Mouse (Mus musculus) adipocyte (in vitro differentiated cells): ENCODE data around the gene Pitpnm1.

ENCODE experiments used
- DNase-seq: peaks from one replicate; pipeline ENCODE4 v3.0.0-alpha.2; 2016; ENCODE audit warnings: low spot score

The Pitpnm1 gene

DNA sequence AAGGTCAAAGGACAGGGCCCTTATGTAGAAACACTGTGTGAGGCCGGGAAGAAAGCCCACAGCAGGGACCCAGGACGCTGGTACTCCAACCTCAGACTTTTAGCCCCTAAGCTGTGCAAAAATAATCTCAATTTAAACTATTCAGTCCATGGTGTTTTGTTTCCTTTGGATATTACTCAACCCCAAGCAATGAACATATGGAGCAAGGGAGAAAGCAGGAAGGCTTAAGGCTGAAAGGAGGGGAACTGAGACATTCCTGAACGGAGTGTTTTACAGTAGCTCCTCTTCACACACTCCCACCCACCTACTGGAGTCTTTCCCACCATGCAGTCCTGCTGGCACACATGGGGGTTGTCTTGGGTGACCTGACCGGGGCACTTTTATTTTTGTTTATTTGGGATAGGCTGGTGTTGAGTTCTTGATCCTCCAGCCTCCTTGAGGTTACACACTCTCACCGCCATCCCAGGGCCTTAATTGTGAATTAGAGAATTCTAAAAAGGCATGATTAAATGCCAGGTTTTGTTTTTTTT is 5.0 kb upstream of the Pitpnm1 start:
- peak; percentile 37 for DNase-seq

DNA sequence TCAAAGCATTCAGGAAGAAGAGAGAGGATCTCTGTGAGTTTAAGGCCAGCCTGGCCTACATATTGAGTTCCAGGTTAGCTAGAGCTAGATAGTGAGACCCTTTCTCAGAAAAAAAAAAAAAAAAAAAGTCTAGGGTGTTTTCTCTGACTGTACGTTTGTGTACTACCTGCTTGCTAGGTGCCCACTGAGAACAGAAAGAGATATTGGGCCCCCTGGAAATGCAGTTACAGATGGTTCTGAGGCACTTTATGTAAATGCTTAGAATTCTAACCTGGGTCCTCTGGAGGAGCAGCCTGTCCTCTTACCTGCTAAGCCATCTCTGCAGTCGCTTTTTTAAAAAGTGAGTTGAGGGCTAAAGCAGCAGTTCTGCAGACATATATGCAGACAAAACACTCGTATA is 4.0 kb upstream of the Pitpnm1 start:
- DNase-seq, result no peak

DNA sequence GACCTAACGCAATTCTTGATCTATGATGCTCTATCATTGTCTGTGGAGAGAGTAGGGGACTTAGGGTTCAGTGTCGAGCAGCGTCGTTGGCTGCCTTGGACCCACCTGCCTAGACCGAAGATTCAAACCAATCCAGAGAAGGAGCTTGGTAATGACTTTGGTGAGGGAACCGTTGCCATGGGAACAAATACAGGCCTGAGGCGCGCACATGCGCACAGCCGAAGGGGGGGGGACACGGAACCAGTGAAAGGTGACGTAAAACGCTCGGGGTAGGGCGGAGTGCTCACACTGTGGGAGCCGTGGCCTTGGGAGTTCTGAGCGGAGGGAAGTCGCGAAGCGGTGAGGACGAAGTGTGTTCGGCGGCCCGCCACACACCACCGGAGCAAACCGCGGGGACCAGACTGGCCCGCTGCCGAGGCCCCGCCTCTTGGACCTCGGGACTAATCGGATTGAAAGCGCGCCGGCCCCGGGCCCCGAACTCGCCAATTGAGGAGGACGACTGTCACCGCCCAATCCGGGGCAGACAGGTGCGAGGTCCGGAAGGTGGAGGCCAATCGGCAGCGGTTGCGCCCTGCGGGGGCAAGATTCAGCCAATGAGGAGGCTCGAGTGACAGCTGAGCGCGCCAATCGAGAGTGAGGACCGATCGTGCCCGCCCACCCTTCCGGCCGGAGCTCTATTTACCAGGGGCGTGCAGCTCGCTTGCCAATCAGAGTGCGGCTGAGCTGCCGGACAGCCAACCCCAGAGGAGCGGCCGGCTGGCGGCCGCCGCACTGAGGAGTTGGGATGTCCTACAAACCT is 3.0 kb upstream of the Pitpnm1 start, which contains the start of gene Cdk2ap2:
TSS of gene Cdk2ap2 (plus strand) at position 541 of the 799 bp plus-strand sequence.
- DNase-seq, result peak; percentile 99

DNA sequence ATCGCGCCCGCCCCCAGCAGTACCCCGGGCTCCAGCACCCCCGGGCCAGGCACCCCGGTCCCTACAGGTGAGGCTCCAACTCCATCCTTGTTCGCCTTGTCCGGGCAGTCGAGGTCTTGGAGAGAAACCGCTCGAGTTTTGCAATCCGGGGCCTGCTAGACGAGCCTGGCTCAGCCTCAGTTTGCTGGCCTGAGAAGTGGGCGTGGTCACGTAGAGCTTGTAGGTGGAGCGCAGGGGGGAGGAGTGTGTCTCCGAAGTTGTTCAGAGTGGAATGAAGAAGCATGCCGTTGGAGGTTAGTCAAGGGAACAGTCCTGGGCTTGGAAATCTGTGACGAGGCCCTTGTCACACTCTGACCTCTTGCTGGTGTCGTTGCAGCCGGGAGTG is 2.4 kb upstream of the Pitpnm1 start:
- peak; percentile 96 for DNase-seq

DNA sequence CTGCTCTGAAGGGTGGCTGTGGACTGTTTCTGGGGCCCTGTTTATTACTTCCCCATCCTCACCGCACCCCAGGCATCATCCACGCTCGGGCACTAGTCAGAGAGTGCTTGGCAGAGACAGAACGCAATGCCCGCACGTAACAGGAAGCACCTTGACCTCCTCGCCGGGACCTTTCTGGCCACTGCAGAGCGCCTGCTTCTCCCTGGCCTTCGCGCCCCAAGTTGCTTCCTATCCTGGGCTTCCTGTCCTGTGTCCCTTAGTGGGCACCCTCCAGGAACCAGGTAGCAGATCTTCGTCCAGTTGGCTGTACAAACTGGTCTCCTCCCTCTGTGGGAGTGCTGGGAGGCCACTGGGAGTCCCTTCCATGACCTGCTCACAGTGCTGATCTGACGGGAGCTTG is 1.4 kb upstream of the Pitpnm1 start:
- DNase-seq, result no peak

DNA sequence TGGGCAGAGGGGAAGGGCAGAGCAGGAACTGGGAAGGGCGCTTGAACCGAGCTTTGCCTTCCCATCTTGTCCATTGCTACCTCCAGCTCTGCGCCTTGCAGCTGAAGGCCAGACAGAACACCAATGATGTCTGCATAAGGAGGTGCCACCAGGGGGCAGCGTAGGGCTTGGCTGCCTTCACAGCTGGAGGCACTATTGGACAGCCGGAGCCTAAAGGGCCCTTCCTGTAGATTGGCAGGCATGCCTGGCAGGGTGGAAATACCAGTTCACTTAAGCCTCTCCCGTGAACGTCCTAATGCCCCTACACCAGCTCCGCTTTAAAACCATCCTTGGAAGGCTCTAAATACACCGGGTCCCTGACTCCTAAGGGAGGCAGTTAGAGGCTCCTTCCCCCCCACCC is 742 bp upstream of the Pitpnm1 start:
- peak; percentile 98 for DNase-seq

DNA sequence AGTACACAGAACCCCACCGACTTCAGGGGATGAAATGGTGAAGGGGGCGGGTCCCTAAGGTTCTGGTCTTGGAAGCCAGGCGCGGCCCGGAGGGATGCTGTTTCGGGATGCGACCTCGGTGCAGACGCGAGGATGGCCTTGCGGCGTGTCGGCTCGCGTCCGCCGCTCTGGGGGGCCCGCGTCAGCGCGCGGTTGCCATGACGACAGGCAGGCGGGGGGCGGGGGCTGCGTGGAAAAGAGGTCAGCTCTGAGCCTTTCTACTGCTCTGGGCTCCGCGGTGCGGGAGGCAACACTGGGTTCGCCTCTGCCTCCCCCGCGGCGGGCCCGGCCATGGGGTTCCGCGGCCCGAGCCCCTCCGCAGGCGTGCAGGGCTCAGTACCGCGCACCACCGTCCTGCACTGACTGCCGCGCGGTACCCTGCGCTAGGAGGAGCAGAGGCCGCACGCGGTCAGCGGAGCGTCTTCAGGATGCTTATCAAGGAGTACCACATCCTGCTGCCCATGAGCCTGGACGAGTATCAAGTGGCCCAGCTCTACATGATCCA is 992 bp downstream of the Pitpnm1 start:
- no peak for DNase-seq

DNA sequence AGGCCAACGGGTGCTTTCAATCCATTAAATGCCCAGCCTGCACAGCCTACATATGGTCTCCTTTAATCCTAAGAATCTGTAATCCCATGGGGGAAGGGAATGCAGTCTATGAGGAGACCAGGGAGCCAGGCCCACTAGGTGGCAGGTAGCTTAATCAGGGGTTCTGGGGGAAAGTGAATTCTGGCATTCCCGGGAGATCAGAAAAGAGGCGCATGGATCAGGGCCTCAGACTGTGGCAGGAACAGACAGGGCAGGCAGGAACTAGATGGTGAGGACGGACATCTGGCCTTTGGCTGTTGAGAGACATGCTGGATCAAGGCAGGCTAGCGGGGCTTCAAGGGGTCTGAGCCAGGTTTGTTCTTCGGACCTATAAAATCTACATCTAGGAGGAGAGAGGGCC is 1.7 kb downstream of the Pitpnm1 start:
- no peak for DNase-seq

DNA sequence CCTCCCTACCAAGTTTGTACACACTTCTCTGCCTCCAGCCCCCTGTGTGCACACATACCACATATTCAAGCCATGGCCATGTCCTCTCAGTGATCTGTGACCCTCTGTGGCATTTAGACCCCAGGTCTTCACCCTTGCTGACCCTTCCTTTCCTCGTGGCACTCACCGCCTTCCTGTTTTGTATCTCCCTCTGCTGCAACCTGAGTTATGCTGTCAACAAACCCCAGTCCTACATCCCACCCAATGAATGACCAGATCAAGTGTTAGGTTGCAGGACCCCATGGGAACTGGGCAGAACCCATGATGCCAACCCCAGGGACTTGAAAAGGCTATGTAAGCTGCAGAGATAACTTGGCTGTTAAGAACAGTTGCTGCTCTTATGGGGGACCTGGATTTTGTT is 2.3 kb downstream of the Pitpnm1 start:
- no peak for DNase-seq

DNA sequence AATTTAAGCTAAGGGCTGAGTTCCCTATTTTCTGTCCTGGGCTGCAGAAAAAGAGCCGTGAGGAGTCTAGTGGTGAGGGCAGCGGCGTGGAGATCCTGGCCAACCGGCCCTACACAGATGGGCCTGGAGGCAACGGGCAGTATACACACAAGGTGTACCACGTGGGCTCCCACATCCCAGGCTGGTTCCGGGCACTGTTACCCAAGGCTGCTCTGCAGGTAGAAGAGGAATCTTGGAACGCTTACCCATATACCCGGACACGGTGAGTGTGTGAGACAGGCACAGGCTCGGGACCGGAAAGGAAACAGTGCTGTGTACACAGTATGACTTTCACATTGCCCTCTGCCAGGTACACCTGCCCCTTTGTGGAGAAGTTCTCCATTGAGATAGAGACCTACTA is 2.8 kb downstream of the Pitpnm1 start:
- DNase-seq, result no peak

DNA sequence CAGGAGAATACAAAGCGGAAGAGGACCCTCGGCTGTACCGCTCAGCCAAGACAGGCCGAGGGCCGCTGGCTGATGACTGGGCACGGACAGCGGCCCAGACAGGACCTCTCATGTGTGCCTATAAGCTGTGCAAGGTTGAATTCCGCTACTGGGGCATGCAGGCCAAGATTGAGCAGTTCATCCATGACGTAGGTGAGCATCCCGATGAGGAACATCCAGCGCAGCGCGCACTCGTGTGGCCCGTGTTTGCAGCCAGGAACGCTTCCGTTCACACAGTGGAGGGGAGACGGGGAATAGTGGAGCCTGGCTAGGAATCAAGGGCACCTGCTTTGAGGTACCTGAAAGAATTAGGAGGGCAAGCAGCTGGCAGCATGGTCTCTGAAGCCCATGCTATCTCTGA is 3.5 kb downstream of the Pitpnm1 start:
- DNase-seq, result no peak

DNA sequence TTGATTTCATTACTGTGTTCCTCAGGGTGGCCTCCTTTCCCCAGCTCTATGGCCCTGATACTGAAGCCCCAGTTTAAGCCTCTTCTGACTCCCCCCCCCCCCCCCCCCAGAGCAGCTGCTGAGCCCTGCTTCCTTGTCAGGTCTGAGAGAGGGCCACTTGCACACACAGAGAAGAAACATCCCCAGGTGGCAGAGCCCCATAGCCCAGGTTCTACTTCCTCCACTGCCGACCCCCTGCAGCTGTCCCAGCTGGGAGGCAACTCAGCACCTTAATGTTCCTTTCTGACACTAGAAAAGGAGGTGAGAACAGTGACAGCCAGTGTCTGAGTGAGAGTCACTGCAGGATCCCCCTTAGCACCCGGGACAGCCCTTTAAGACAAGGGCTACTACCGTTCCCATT is 4.0 kb downstream of the Pitpnm1 start:
- DNase-seq, result no peak

DNA sequence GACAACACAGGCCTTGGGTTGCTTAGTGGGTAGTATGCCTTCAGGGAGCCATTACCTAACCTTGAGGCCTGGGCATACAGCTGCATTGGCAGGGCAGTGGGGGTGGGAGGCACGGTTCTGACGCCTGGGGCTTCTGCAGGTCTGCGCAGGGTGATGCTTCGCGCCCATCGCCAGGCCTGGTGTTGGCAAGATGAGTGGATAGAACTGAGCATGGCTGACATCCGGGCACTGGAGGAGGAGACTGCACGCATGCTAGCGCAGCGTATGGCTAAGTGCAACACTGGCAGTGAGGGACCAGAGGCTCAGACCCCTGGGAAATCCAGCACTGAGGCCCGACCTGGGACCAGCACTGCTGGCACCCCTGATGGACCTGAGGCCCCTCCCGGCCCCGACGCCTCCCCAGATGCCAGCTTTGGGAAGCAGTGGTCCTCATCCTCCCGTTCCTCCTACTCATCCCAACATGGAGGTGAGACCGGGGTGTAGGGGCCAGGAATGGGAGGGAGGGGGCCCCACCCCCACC is 4.9 kb downstream of the Pitpnm1 start:
- DNase-seq, result no peak

DNA sequence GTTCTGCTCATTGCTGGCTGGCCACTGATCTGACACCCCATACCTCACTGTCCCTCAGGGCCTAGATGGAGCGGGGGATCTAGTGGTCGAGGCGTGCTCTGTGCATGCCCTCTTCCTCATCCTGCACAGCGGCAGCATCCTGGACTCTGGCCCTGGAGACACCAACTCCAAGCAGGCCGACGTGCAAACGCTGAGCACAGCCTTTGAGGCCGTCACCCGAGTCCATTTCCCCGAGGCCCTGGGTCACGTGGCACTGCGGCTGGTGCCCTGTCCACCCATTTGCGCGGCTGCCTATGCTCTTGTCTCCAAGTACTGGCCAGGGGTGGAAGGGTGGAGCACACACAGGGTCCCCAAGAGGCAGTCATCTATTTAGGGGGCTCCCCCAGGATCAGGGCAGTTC is 6.9 kb downstream of the Pitpnm1 start:
- DNase-seq, result no peak

DNA sequence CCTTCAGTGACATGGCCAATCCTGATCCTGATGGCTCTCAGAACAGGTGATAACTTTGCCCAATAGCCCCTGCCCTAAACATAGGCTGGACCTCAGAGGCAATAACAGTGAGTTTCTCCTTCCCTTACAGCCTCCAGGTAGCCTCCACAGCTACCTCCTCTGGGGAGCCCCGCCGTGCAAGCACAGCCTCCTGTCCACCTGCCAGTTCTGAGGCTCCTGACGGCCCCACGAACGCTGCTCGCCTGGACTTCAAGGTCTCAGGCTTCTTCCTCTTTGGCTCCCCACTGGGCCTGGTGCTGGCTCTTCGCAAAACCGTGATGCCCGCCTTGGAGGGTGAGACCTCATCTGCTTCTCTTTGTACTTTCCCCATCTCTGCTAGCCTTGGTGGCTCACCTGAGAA is 8.7 kb downstream of the Pitpnm1 start:
- DNase-seq, result no peak

DNA sequence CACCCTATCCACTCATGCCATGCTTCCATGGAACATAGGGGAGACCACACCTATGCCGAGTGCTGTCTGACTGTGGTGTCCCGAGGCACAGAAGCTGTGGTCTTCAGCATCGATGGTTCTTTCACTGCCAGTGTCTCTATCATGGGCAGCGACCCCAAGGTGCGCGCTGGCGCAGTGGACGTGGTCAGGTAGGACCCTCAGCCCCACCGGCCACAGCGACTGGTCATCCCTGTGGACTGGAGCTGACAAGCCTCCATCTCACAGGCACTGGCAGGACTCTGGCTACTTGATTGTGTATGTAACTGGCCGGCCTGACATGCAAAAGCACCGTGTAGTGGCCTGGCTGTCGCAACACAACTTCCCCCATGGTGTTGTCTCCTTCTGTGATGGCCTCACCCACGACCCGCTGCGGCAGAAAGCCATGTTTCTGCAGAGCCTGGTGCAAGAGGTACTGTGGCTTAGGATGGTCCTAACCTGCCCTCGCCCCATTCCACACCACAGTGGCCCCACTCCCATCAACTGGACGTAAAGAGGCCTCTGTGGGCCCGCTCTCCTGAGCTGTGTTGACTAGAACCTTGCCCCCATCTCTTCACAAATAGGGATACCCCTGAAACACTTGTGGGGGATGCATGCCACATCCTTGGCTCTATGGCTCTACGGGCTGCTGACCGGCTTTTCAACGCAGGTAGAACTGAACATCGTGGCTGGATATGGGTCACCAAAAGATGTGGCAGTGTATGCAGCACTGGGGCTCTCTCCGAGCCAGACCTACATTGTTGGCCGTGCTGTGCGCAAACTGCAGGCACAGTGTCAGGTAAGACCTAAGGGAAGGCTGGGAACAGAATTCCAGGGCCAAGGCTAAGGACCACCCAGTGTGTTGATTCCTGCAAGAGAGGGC is 12.5 kb downstream of the Pitpnm1 start:
- DNase-seq, result no peak

DNA sequence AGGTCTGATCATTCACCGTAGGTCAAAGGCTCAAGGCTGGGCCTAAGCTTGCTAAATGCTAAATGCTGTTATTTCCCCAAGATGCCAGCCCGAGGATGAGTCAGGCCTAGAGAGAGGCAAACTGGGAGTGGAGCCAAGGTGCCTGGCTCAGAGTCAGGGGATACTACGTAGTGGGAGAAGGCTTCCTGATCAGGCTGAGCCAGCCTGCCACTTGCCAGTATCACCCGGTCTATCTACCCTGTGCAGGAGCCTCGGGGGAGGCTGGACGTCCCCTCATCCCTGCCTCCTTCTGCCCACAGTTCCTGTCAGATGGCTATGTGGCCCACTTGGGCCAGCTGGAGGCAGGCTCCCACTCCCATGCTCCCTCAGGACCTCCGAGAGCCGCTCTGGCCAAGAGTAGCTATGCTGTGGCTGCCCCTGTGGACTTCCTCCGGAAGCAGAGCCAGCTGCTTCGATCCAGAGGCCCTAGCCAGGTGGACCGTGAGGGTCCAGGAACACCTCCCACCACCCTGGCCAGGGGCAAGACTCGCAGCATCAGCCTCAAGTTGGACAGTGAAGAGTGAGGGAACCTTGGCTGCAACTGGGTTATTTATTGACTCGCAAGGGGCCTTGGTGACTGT is 13.5 kb downstream of the Pitpnm1 start:
- DNase-seq, result peak; percentile 99

DNA sequence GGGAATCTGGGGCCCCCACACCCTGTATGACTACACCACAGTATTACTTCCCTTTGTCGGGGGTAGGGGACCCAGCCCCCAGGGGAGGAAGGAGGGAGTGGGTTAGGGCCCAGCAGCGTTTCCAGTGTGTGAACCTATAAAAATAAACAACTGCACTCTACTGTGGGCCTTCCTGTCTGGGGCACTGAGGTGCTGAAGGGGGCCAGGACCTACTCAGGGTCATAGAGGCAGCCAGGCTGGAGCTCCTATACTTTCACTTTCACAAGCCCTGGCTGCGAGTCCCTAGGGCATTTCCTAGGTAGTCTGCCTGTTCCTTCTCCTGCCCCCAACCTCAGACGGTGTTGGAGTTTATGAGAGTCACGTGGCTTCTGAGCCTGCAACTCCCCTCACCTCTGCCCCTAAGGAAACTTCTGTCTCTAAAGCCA is 14.0 kb downstream of the Pitpnm1 start:
- DNase-seq, result peak; percentile 76

DNA sequence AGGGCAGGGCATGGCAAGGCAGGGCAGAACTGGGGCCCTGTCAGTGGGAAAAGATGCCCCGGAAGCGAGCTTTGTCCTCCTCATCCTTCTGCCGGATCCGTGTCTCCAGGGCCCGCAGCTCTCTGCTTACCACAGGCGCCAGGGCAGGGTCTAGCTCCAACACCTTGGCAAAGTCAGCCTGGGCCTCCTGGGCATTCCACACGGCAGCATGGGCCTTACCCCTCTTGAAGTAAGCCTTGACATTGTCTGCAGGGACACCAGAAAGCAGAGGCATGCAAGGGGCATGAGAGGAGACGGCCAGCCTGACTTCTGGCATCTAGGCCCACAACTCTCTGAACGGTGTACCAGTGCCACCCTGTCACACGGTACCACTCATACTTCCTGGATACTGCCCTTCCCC is 14.8 kb downstream of the Pitpnm1 start:
- no peak for DNase-seq

DNA sequence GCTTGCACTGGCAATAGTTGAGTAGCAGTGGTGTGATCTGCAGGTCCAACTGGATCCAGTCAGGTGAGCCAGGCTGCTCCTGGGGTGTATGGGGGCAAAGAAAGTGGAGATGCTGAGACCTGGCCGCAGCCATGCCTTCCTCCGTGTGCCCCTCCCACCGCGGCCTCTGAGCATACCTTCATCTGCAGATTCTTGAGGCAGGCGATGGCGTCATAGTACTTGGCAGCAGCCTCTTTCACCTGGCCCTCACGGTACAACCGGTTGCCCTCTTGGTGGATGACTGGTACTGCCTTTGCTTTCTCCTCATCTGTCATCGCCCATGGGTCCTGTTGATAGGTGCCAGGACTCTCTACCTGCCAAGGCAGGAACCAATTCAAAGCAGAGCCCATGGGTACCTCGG is 15.3 kb downstream of the Pitpnm1 start:
- no peak for DNase-seq

DNA sequence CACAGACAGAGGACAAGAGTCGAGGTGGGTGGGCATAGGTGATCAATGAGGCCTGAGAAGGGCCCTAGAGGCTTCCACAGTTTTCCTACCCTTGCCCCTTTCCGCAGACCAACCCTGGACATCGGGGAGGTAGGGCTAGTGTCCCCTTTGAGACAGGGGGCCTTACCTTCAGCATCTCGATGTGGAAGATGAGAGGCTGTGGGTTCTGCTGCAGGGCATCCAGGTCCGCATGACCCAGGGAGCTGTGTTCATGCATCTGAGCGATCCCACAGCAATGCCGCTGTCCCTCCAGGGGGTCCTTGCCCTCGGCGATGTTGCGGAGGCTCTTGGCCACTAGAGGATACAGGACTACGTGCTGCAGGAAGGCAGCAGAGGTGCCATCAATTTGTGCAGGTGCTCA is 16.0 kb downstream of the Pitpnm1 start:
- DNase-seq, result no peak

DNA sequence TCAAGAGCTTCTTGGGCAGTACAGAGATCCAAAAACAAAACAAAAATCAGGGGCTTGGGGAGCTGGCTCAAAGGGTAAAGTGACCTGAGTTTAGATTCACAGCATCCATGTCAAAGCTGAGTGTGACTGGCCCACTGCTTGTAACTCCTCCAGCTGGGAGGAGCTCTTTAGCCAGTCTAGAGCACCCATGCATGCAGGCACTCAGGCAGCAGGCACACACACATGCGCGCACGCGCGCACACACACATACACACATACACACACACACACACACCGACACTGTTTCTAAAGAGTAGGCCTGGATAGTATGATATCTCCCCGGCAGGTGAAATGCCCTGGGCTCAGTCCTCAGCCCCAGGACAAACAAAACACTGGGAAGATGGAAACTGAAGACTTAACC is 17.2 kb downstream of the Pitpnm1 start:
- no peak for DNase-seq
